Mouse (Mus musculus): ENCODE measurements around the gene Olfr1392. TPM values are rescaled to one million over a fixed set of nuclear protein-coding genes. Genes with fewer than 3 reads are reported as not detected.
"Not testable (repeated sequence)": the region's sequence is repeated elsewhere in the genome, so short reads cannot be mapped to it uniquely, and the experiment has no call there.

Olfr1392 gene
- polyA plus RNA-seq, 1 experiment from 2014 or later = 0.13 TPM

DNA sequence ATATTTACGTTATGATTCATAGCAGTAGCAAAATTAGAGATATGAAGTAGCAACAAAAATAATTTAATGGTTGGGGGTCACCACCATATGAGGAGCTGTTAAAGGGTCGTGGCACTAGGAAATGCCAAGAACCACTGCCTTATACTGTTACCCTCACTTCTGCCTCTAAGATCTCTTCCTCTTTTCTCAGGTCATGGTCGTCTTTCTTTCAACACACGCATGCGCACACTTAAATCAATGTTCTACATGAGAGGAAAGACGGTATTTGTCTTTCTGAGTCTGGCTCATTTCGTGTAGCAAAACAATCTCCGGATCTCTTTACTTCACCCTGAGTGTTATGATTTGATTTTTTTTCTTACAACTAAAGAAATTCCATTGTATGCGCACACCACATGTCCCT lies 15.3 kb upstream of the Olfr1392 start:
- Histone ChIP-seq H3K4me3 (ENCODE audit: low read length) (no peak overlapping the region), H3K27me3 (replicated peaks; ENCODE audit: control insufficient read depth, insufficient read depth, low read length) (no peaks in the 10 kb centered on the region), H3K9me3 (ENCODE audit: control insufficient read depth, low read length) (no peaks in the 10 kb centered on the region), H3K27ac (ENCODE audit: low read depth, low read length) (no peak overlapping the region), H3K9ac (ENCODE audit: low read depth, low read length) (no peak overlapping the region), H3K4me2 (ENCODE audit: low read length) (no peak overlapping the region), H3K4me1 (ENCODE audit: control insufficient read depth, insufficient read depth, low read depth, low read length) (peaks cover 5% of the 10 kb centered on the region; the same call in 1 of the 2 replicates), H3K36me3 (ENCODE audit: control insufficient read depth, insufficient read depth, low read length) (no peaks in the 10 kb centered on the region)
- WGBS = 94% methylated on average over 9 of the region's 9 CpGs
- no peak for ATAC-seq

DNA sequence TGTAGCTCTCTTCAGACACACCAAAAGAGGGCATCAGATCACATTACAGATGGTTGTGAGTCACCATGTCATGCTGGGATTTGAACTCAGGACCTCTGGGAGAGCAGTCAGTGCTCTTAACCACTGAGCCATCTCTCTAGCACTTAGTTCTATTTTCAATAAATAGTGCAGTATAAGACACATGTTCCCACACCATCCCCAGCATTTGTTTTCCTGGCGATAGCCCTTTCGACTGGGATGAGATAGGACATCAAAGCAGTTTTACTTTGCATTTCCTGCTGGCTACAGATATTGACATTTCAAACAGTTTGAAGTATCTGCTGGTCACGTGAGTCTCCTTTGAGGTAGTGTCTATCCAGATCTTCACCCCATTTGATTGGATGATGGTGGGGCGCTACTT lies 14.7 kb upstream of the Olfr1392 start:
- no peaks in the 10 kb centered on the region for H3K9me3 ChIP-seq (ENCODE audit: control insufficient read depth, low read length)
- ATAC-seq = no peak
- H3K27me3 ChIP-seq (replicated peaks; ENCODE audit: control insufficient read depth, insufficient read depth, low read length) = no peaks in the 10 kb centered on the region
- no peaks in the 10 kb centered on the region for H3K36me3 ChIP-seq (ENCODE audit: control insufficient read depth, insufficient read depth, low read length)
- H3K9ac ChIP-seq (ENCODE audit: low read depth, low read length) = no peak overlapping the region
- H3K4me3 ChIP-seq (ENCODE audit: low read length) = no peak overlapping the region
- peaks cover 5% of the 10 kb centered on the region; the same call in 1 of the 2 replicates for H3K4me1 ChIP-seq (ENCODE audit: control insufficient read depth, insufficient read depth, low read depth, low read length)
- 95% methylated on average over 4 of the region's 4 CpGs for WGBS
- H3K4me2 ChIP-seq (ENCODE audit: low read length) = no peak overlapping the region
- H3K27ac ChIP-seq (ENCODE audit: low read depth, low read length) = no peak overlapping the region

- WGBS = 29% methylated on average over 7 of the region's 7 CpGs
- no peaks in the 10 kb centered on the region for H3K36me3 ChIP-seq (ENCODE audit: control insufficient read depth, insufficient read depth, low read length)
- no peak for ATAC-seq
These were observed 13.7 kb upstream of the Olfr1392 start for GRCm38 (mm10) chr11:49271334-49271733.

DNA sequence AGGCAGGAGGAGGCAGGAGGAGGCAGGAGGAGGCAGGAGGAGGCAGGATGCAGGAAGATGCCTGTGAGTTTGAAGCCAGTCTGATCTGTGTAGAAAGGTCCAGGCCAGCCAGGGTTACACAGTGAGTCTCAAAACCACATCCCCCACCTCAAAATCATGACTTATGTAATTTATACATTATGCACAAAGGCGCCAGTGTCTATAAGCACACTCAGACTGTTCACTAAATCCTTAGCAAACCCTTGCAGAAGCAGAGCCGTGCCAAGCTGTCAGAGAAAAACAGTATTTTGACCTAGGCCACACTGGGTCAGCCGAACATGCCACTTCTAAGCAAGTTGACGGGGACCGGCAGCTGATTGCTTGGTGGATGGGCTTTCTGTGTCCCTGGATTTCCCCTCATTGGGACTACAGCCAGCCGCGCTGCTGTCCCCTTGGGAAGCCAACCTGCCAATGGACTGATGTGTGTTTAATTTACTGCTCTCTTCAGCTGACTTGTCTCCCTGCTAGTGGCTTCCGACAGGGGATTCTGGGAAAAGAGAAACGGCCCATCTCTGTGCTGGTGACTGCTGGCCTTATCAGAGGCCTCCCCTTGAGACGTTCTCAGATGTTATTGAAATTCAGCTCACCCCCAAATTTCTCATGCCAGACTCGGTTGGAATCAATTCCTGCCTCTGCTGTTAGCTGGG lies 11.1 kb upstream of the Olfr1392 start:
- Histone ChIP-seq H3K4me1 (ENCODE audit: control insufficient read depth, insufficient read depth, low read depth, low read length) (peaks cover 5% of the 10 kb centered on the region; the same call in 1 of the 2 replicates), H3K9ac (ENCODE audit: low read depth, low read length) (peak overlapping the region; percentile 55), H3K4me2 (ENCODE audit: low read length) (no peak overlapping the region; the same call in 1 of the 2 replicates), H3K27ac (ENCODE audit: low read depth, low read length) (no peak overlapping the region; the same call in 1 of the 2 replicates), H3K4me3 (ENCODE audit: low read length) (no peak overlapping the region), H3K36me3 (ENCODE audit: control insufficient read depth, insufficient read depth, low read length) (no peaks in the 10 kb centered on the region), H3K27me3 (replicated peaks; ENCODE audit: control insufficient read depth, insufficient read depth, low read length) (no peaks in the 10 kb centered on the region), H3K9me3 (ENCODE audit: control insufficient read depth, low read length) (no peaks in the 10 kb centered on the region)
- 42% methylated on average over 11 of the region's 11 CpGs for WGBS
- peak; percentile 54 for ATAC-seq

More at GRCm38 (mm10) chr11:49271334-49271733, 13.7 kb upstream of the Olfr1392 start:
- H3K4me2 ChIP-seq (ENCODE audit: low read length) = no peak overlapping the region
- H3K27ac ChIP-seq (ENCODE audit: low read depth, low read length) = no peak overlapping the region
- no peak overlapping the region for H3K9ac ChIP-seq (ENCODE audit: low read depth, low read length)
- H3K4me1 ChIP-seq (ENCODE audit: control insufficient read depth, insufficient read depth, low read depth, low read length) = peaks cover 5% of the 10 kb centered on the region; the same call in 1 of the 2 replicates
- H3K4me3 ChIP-seq (ENCODE audit: low read length) = no peak overlapping the region
- no peaks in the 10 kb centered on the region for H3K27me3 ChIP-seq (replicated peaks; ENCODE audit: control insufficient read depth, insufficient read depth, low read length)
- H3K9me3 ChIP-seq (ENCODE audit: control insufficient read depth, low read length) = no peaks in the 10 kb centered on the region

DNA sequence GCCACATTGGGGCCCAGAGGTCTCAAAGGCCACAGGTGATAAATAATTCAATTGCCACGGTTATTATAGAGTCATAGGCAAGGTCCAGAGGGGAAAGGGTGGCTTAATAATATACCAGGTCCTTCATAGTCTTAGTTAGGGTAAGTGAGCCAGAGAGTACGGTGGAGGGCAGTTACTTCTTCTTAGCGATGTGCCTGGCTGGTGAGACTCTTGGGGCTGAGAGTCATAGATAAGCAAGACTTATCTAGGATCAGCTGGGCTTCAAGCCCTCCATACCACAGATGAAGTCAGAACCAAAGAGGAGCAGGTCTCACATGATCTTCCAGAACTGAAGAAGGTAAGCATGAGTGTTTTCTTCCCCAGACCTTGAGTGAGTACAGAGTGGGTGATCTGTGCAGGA lies 6.9 kb upstream of the Olfr1392 start, which contains the start of gene Olfr1393:
Olfr1393 (plus strand) TSS at position 83 of the 400 bp plus-strand sequence.
- H3K36me3 ChIP-seq (ENCODE audit: control insufficient read depth, insufficient read depth, low read length) = no peaks in the 10 kb centered on the region
- no peak within 1 kb of the TSS for H3K9ac ChIP-seq (ENCODE audit: low read depth, low read length)
- no peak within 1 kb of the TSS for H3K4me3 ChIP-seq (ENCODE audit: low read length)
- H3K4me1 ChIP-seq (ENCODE audit: control insufficient read depth, insufficient read depth, low read depth, low read length) = peaks cover 5% of the 10 kb centered on the region; the same call in 1 of the 2 replicates
- H3K27me3 ChIP-seq (replicated peaks; ENCODE audit: control insufficient read depth, insufficient read depth, low read length) = no peaks in the 10 kb centered on the region
- no peak within 1 kb of the TSS for H3K4me2 ChIP-seq (ENCODE audit: low read length)
- no peak within 1 kb of the TSS for H3K27ac ChIP-seq (ENCODE audit: low read depth, low read length)
- no peaks in the 10 kb centered on the region for H3K9me3 ChIP-seq (ENCODE audit: control insufficient read depth, low read length)
- WGBS = 85% methylated on average over 3 of the region's 3 CpGs
- ATAC-seq = no peak

DNA sequence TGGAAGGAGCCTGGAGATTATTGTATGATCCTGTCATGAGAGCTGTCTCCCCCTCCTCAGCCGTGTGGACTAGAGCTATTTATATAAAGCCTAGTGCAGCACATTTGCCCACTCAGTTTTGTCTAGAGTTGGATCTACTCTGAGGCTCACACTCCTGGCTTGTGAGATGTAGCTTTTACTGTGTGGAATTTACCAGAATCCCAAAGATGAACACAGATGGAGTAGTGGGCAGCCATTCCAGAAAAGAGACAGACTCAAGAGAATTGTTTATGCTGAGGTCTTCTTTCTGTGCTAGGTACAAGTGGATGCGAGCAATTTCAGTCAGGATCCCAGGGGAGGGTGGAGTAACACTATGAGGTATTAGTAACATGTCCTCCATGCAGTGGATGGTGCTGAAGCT lies 2.2 kb downstream of the Olfr1392 start:
- no peaks in the 10 kb centered on the region for H3K36me3 ChIP-seq (ENCODE audit: control insufficient read depth, insufficient read depth, low read length)
- H3K9me3 ChIP-seq (ENCODE audit: control insufficient read depth, low read length) = peaks cover 2% of the 10 kb centered on the region
- H3K27ac ChIP-seq (ENCODE audit: low read depth, low read length) = no peak overlapping the region
- no peak for ATAC-seq
- H3K4me1 ChIP-seq (ENCODE audit: control insufficient read depth, insufficient read depth, low read depth, low read length) = no peaks in the 10 kb centered on the region
- no peaks in the 10 kb centered on the region for H3K27me3 ChIP-seq (replicated peaks; ENCODE audit: control insufficient read depth, insufficient read depth, low read length)
- H3K4me2 ChIP-seq (ENCODE audit: low read length) = no peak overlapping the region
- H3K4me3 ChIP-seq (ENCODE audit: low read length) = no peak overlapping the region
- H3K9ac ChIP-seq (ENCODE audit: low read depth, low read length) = no peak overlapping the region
- 88% methylated on average over 2 of the region's 2 CpGs for WGBS

DNA sequence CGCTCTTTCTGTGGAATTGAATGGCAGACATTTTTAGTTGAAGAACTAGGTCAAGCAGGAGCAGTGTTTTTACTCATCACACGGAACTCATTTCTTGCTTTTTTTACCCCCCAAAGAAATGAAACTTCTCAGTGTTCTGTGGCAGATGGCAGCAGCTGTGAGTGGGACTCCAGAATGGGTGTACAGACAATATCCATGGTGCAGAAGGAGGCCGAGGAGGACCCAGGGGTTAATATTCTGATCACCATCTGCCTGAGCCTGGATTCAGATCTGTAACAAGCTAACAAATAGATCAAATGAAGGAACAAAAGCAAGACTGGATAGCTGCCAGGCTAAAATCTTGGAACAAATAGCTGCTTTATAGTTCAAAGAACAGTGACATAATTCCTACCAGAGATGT lies 7.7 kb downstream of the Olfr1392 start:
- Histone ChIP-seq H3K9me3 (ENCODE audit: control insufficient read depth, low read length) (no peaks in the 10 kb centered on the region), H3K4me1 (ENCODE audit: control insufficient read depth, insufficient read depth, low read depth, low read length) (no peaks in the 10 kb centered on the region), H3K4me2 (ENCODE audit: low read length) (no peak overlapping the region), H3K36me3 (ENCODE audit: control insufficient read depth, insufficient read depth, low read length) (no peaks in the 10 kb centered on the region), H3K27ac (ENCODE audit: low read depth, low read length) (no peak overlapping the region), H3K9ac (ENCODE audit: low read depth, low read length) (no peak overlapping the region), H3K4me3 (ENCODE audit: low read length) (no peak overlapping the region), H3K27me3 (replicated peaks; ENCODE audit: control insufficient read depth, insufficient read depth, low read length) (no peaks in the 10 kb centered on the region)
- no peak for ATAC-seq
- 49% methylated on average over 3 of the region's 3 CpGs for WGBS

DNA sequence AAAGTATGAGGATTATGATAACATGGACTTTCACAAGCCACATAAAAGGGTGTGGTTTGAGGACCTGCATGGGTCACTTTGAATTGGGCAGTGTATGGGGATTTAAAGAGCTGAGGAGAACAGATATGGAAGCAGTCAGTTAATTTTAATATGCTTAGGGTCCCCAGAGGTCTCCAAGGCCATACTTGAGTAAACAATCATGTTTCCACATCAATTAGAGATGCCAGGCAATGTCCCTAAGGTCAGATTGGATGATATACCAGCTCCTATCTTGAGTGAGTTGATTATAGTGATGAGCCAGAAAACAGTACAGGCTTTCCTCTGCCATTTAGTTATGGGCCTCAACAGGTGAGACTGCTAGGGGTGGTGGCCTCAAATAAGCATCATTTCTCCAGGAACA lies 19.4 kb downstream of the Olfr1392 start, which contains the start of gene Olfr10:
Olfr10 (plus strand) TSS at position 301 of the 400 bp plus-strand sequence.
- Histone ChIP-seq H3K4me1 (ENCODE audit: control insufficient read depth, insufficient read depth, low read depth, low read length) (no peaks in the 10 kb centered on the region), H3K4me2 (ENCODE audit: low read length) (no peak within 1 kb of the TSS), H3K4me3 (ENCODE audit: low read length) (no peak within 1 kb of the TSS), H3K27ac (ENCODE audit: low read depth, low read length) (no peak within 1 kb of the TSS), H3K36me3 (ENCODE audit: control insufficient read depth, insufficient read depth, low read length) (no peaks in the 10 kb centered on the region), H3K9me3 (ENCODE audit: control insufficient read depth, low read length) (no peaks in the 10 kb centered on the region), H3K9ac (ENCODE audit: low read depth, low read length) (no peak within 1 kb of the TSS), H3K27me3 (replicated peaks; ENCODE audit: control insufficient read depth, insufficient read depth, low read length) (no peaks in the 10 kb centered on the region)
- ATAC-seq = no peak

- H3K4me2 ChIP-seq (ENCODE audit: low read length); H3K27me3 ChIP-seq (replicated peaks; ENCODE audit: control insufficient read depth, insufficient read depth, low read length); H3K9ac ChIP-seq (ENCODE audit: low read depth, low read length); H3K4me1 ChIP-seq (ENCODE audit: control insufficient read depth, insufficient read depth, low read depth, low read length); H3K36me3 ChIP-seq (ENCODE audit: control insufficient read depth, insufficient read depth, low read length); H3K9me3 ChIP-seq (ENCODE audit: control insufficient read depth, low read length); H3K27ac ChIP-seq (ENCODE audit: low read depth, low read length); H3K4me3 ChIP-seq (ENCODE audit: low read length); ATAC-seq: not testable (repeated sequence)
- WGBS = 82% methylated on average over 5 of the region's 5 CpGs
These were observed 23.5 kb downstream of the Olfr1392 start for GRCm38 (mm10) chr11:49308547-49308946.

All from hindbrain, embryonic 16.5 days (tissue).